Mouse (Mus musculus): ENCODE data around the gene Actb.

The Actb gene

GRCm38 (mm10) chr5:142901846-142902505 is 4.6 kb downstream of the Actb start:
- DNase-seq (ENCODE audit: low read depth) = peak; percentile 82

- peak; percentile 75 for DNase-seq (ENCODE audit: low read depth)
Measured at GRCm38 (mm10) chr5:142901355-142901802, 5.2 kb downstream of the Actb start.

DNA sequence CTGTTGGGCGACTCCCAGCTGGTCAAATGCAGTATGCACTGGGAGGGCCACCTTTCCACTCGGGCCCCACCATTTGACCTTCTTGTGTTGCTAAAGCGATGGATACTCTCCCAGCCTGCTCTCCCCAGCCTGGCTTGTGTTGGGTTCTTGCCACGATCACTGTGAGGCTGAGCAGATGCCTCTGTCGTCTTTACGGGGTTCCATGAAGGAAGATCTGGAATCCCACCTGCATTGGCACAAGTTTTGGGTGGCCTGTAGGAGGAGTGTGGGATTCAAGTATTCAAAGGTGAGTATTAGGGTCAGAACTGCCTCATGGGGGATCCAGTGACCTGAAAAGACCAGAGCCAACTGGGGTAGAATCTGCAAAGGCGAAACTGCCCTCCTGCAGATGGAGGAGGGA is 5.9 kb downstream of the Actb start:
- peak; percentile 39 for DNase-seq (ENCODE audit: low read depth)

DNA sequence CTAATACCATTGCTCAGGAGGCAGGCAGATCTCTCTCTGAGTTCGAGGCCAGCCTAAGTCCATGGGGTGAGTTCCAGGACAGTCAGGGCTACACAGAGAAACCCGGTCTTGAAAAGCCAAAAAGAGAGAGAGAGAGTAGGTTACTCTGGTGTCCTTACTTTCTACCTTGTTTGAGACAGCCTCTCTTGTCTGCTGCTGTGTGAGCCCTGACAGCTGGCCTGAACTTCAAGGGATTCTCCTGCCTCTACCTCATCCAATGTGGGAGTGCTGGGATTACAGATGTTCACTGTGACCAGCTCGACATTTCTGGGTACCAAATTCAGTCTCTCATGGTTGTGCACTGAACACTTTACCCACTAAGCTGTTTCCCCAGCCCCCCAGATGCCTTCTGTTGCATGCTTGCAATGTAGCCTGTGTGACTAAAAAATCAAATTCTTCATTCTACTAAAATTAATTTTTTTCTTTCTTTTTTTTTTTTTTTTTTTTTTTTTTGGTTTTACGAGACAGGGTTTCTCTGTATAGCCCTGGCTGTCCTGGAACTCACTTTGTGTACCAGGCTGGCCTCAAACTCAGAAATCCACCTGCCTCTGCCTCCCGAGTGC is 6.5 kb downstream of the Actb start:
- DNase-seq (ENCODE audit: low read depth) = peak; percentile 39

DNA sequence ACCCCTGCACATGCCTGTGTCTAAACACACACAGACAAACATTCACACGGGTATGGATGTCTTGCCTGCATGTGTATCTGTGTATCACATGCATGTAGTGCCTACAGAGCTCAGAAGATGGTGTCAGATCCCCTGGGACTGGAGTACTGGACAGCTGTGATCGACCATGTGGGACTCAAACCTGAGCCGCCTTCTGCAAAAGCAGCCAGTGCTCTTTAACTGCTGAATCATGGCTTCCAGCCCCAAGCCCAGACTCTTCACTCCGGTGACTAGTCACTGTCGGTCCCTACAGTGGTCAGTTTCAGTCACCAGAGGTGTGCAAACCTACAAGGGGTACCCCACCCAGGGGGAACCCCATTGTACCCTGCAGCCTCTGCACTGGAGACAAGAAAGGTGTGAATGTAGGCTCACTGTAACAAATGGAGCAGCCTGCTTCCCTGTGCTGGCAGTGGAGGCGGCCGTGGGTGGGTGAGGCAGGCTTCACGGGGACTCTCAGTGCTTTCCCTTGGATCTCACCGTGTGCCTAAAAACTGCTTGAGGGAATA is 7.4 kb downstream of the Actb start:
- DNase-seq (ENCODE audit: low read depth) = peak; percentile 46

- peak; percentile 27 for DNase-seq (ENCODE audit: low read depth)
Measured at GRCm38 (mm10) chr5:142898316-142898715, 8.2 kb downstream of the Actb start.

DNA sequence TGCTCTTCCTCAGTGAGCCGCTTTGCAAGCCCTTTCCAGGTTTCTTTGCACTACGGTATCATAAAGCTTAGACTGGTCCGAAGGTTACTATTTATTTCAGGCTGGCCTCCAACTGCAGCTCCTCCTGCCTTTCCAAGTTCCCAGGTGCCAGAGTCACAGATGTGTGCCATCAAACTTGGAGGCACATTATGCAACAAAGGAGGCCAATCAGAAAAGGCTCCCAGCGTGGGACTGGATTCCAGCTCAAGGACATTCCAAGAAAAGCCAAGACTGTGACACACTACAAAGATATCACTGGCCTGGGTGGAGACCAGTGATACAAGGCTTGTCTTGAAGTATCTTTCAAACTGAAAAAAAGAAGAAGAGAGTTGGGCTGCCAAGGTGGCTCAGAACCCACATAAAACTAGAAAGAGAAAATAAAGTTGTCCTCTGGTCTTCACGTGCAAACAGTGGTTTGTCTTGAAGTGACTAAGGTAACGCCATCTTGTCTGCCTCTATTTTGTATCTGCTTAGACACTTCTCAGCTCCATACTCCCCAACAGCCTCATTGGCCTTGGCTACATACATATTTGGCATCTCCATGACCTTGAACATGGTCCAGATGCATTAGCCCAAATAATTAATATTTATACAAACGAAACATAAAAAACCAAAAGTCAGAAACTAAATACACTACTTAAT is 8.8 kb downstream of the Actb start:
- peak; percentile 16 for DNase-seq (ENCODE audit: low read depth)

DNA sequence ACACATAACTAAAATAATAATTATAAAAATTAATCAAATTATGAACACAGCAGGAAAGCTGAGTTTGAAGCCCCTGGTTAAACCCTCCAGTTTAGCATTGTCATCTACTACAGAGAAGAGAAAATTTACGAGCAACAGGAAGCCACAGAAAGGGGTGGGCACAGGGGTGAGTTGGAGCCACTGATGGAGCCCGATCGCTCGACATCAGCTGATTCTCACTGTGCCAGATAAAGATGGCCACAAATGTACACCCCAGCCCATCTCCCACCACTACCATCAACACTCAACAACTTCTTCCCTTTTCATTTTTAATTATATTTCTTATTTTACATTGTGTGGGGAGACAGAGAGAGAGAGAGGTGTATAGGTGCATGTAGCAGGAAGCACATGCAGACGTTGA is 9.8 kb downstream of the Actb start:
- DNase-seq (ENCODE audit: low read depth) = peak; percentile 84

DNA sequence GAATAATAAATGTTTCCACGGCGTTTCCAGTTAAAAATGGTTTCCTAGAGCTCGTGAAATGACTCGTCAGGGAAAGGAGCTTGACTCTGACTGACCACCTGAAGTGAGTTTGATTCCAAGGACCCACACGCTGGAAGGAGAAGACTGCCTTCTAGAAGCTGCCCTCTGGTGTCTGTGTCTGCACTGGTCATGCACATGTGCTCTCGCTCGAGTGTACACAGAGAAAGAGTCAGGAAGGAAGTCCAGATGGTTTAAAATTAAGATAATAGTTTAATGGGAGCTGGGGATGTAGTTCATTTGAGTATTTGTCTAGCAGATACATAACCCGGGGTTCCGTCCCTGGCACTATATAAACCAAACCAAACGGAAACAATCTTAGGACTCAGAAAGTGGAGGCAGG is 10.4 kb downstream of the Actb start:
- peak; percentile 92 for DNase-seq (ENCODE audit: low read depth)

- peak; percentile 91 for DNase-seq (ENCODE audit: low read depth)
Measured at GRCm38 (mm10) chr5:142894918-142895613, 11.5 kb downstream of the Actb start, which contains the start of gene Fbxl18. Fbxl18 (minus strand) TSS chr5:142895421.

GRCm38 (mm10) chr5:142891396-142891795 is 15.2 kb downstream of the Actb start:
- no peak for DNase-seq (ENCODE audit: low read depth)

- DNase-seq (ENCODE audit: low read depth) = peak; percentile 29
Measured at GRCm38 (mm10) chr5:142887533-142887932, 19.0 kb downstream of the Actb start.

DNA sequence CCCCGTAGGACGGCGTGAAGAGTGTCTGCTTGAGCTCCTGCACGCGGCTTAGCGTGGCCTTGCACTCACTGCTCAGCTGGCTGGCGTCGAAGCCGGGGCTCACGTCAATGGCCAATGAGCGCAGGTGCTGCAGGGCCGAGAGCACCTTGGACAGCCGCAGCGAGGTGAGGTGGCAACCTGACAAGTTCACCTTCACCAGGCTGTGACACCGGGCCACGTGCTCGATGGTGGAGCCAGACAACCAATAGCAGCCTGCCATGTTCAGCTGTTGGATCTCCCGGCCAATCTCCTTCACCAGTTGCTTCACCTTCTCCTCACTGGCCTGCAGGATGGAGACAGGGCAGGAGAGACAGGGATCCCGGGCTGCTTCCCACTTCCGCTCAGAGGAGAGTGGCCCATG is 19.8 kb downstream of the Actb start:
- no peak for DNase-seq (ENCODE audit: low read depth)

DNA sequence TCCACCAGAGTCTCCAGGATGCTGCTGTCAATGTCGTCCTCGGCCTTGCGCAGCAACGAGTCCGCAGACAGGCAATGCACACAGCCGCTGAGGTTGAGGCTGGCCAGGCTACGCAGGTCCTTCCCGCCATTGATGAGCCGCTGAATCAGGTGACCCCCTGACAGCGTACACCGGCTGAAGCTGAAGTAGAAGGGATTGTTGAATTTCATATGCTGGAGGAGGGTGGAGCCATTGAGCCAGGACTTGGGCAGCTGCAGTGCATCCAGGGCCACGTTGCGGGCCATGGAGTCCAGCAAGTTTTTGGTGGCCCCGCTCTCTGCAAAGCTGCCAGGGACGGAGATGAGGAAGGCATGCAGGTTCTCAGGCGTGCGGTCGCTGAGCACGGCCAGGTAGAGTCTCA is 20.4 kb downstream of the Actb start:
- no peak for DNase-seq (ENCODE audit: low read depth)

DNA sequence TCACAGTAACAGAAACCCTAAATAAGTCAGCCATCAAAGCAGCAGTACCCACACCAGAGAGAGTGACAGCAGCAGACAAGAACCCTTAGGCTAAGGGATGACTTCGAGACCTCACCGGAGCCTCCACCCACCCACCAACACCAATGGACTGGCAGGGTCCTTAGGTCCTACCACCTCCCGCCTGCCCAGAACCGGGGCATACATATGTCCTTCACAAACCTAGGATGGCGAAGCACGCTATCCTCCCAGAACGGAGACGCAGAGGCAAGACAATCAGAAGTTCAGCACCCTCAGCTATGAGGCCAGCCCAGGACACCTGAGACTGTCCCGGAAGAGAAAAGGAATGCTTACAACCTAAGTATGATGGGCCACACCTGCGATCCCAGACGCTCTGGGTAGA is 24.1 kb downstream of the Actb start:
- no peak for DNase-seq (ENCODE audit: low read depth)

DNA sequence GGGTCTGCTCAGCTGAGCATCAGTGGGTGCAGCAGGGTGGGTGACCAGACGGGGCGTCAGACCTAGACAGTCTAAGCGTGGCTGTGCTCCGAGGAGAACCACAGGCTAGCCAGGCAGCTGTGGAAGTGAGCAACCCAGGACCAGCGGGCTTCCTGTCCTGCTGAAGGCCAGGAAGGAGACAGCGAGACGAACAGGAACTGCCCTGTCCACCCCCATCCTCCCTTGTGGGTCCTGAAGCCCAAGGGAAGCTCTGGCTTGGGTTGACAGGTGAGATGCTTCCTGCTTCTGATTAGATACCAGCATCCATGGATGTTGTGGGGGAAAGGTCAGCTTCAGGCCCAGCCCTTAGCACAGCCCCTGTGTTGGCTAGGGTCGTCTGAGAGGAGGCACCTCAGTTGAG is 24.6 kb downstream of the Actb start:
- peak; percentile 19 for DNase-seq (ENCODE audit: low read depth)

DNA sequence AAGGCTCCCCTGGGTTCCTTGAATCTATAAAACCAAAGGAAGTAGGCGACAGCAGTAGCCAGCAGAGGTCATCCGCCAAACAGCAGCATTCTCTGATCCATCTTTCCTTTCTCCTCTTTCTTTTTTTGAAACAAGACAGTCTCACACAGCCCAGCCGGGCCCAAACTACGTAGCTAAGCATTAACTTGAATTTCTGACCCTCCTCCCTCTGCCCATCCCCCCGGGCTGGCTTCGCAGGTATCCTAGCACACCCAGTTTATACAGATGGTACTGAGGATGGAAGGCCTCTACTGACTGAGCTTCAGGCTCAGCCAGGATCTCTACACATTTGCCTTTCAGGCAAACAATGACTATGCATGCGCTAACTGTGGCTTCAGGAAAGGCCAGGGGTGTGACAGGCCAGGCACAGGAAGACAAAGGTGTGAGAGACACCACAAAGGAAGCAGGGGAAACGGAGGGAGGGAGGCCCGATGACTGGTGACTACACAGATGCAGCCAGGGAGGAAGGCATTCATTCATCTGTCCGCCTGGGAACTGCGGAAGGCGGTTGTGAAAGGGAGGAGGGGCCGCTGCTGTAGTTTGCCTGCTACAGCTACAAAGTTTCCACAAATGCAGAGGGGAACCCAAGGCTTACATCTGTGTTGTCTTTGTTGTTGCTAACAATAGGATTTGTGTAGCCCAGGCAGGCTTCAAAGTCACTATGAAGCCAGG is 25.6 kb downstream of the Actb start:
- DNase-seq (ENCODE audit: low read depth) = peak; percentile 88

DNA sequence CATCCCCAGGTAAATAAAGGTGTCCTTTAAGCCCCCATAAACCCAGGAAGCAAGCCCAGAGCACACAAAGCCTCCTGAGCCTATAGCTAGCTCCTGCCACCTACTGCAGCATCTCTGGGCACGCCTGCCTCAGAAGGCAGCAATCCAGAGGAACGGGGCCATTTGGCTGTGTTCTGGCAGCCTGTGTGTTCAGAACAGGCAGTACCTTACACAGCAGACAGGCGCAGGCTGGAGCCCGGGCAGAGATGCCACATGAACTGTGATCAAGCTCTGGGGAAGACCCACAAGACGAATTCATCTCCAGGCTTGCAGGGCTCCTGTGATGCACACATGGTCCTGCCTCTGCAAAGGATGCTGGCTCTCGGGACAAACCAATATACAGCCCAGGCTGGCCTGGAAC is 26.3 kb downstream of the Actb start:
- DNase-seq (ENCODE audit: low read depth) = peak; percentile 8

- DNase-seq (ENCODE audit: low read depth) = peak; percentile 92
Measured at GRCm38 (mm10) chr5:142879318-142880175, 27.0 kb downstream of the Actb start.

- DNase-seq (ENCODE audit: low read depth) = no peak
Measured at GRCm38 (mm10) chr5:142878570-142878969, 28.0 kb downstream of the Actb start.
